Mouse (Mus musculus) gonadal fat pad, adult 2 months (tissue): Measurements from ENCODE around the gene Sfrp4. TPM values are rescaled to one million over a fixed set of nuclear protein-coding genes. Genes with fewer than 3 reads are reported as not detected.
"Not testable (repeated sequence)": the region's sequence is repeated elsewhere in the genome, so short reads cannot be mapped to it uniquely, and the experiment has no call there.

ENCODE experiments used
- DNase-seq: peaks from one replicate; pipeline ENCODE4 v3.0.0-alpha.2; 2012; ENCODE audit warnings: low read depth
- polyA plus RNA-seq: library from polyadenylated mRNA; depleted of rRNA; stranded (reverse); fragments of >200 nt; gene quantifications from 2 replicates; pipeline ENCODE4 v1.2.3, GENCODE M21; 2012; rRNA removed

Sfrp4 gene
- polyA plus RNA-seq: 2.0 and 4.7 TPM in 2 replicates

DNA sequence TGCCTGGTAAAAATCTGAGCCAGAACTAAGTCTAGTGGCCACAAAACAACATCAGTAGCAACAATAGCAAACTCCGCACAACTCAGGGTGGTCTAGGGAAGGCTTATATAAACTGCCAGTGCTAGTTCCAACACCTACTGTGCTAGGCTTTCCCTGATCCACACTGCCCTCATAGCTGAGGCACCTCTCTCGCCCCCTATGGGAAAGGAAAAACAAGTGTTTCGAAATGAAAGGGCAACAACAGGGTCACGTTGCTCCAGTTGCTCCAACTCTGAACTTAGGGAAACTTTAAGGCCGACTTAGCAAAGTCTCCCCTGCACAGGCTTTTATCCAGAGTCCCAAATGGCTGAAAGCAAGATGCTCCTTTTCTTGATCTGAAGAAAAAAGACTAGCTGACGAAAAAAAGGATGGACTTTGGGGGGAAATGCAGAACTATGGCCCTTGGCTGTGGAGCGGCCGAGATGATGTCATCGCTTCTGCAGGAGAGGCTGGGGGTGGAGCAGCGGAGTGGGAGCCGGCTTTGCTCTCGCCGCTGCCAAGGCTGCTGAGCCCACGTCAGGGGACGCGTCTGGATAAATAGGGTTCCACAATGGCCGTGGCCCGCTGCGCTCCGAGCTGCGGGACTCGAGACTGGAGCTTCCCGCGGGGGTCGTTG is at the start of gene Sfrp4:
Gene Sfrp4, plus strand, starts transcription at position 532 of the 655 bp plus-strand sequence.
- DNase-seq: no peak

DNA sequence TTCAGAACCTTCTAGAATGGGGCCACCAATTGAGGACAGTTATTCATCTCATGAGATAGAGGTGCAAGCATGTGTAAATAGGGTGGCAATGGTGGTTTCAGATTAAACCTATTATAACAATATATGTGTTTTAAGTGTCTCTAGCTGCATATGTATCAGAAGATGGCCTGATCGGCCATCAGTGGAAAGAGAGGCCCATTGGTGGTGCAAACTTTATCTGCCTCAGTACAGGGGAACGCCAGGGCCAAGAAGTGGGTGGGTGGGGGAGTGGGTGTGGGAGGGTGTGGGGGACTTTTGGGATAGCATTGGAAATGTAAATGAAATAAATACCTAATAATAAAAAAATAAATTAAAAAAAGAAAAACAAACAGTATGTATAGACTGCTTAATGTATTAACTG is 48.2 kb upstream of the Sfrp4 start:
- DNase-seq: not testable (repeated sequence)

GRCm38 (mm10) chr13:19575947-19576346 is 47.0 kb upstream of the Sfrp4 start:
- DNase-seq: no peak

DNA sequence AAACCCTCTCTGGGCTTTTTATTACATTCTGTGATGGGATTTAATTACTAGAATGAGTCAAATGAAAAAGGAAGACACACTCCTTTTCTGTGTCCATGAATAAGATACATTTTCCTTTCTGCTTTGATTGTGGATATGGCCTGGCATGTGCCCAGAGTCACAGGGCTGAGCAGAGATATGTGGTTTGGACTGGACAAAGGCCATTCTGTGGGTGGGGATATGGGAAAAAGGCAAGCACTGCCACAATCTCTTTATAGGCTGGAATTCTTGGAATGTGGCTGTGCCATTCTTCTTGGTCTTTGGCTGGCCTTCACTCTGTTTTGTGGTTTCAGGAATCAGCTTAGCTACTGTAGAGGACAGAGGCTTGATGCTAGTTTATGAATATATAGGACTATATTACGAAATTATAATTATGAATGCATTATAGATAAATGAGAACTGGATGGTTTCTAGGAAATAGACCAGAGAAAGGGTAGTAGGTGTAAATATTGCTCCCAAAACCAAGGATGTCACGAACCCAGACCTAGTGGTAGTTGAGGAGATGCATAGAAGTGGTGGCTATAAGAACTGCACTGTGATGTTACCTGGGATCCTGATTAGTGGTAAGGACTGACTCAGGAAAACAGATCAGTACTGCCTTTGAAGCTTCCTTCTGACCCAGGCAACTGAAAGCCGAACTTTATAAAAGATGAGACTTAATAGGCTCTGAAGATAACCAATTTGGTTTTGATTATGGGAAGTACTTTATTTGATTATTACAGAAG is 31.7 kb upstream of the Sfrp4 start:
- no peak for DNase-seq

- no peak for DNase-seq
These were observed 27.8 kb upstream of the Sfrp4 start for GRCm38 (mm10) chr13:19595141-19595540.

DNA sequence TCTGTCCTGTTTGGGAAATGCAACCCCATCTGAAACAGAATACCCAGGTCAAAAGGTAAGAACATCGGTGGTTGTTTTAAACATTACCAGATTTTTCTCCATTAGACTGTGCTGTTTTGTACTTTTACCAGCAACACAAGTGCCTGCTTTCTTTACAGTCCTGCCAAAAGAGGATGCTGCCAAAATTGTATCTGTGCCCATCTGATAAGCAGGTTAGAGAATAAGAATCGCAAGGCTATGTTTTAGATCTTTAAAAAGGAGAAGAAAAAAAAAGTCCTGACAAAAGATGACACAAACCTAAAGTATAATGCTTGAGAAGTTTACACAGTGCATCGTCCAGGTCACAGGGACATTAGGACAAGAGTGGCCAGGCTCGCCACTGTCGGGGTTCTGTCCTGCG is 23.7 kb upstream of the Sfrp4 start:
- DNase-seq: peak; percentile 5

GRCm38 (mm10) chr13:19602531-19602930 is 20.4 kb upstream of the Sfrp4 start:
- DNase-seq: no peak

DNA sequence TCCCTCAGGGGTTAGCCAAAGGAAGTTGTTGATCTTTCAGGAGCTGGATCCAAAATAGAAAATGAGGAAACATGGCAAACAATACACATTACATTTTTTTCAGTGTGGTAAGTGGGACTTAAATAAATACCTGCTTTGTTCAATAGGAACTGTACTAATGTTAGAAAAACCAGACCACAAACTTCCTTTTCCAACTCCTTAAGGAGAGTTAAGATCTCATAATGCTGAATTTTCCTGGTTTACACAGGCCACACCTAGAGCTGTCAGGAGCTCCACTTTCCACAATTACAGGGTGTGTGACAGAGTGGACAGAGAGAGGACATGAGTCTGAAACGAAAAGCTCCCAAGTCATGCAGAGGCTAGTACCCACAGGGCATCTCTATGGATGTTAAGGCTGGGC is 19.2 kb upstream of the Sfrp4 start:
- no peak for DNase-seq

DNA sequence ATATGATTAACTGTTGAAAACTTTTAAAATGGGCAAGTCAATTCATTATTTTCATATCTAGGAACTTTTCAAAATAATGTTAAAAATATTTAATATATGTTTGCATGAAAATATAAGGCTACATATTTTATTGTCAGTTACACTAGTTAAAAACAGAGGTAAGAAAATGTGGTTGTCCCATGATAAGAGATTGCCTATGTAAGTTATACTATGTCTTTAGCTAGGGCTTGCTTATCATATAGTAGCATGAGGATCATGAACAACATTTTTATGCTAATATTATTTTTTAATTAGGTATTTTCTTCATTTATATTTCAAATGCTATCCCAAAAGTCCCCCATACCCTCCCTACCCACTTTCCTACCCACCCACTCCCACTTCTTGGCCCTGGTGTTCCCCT is 18.0 kb upstream of the Sfrp4 start:
- DNase-seq: no peak

GRCm38 (mm10) chr13:19608120-19608519 is 14.8 kb upstream of the Sfrp4 start:
- DNase-seq: no peak

- DNase-seq: no peak
These were observed 10.6 kb upstream of the Sfrp4 start for GRCm38 (mm10) chr13:19612348-19612747.

DNA sequence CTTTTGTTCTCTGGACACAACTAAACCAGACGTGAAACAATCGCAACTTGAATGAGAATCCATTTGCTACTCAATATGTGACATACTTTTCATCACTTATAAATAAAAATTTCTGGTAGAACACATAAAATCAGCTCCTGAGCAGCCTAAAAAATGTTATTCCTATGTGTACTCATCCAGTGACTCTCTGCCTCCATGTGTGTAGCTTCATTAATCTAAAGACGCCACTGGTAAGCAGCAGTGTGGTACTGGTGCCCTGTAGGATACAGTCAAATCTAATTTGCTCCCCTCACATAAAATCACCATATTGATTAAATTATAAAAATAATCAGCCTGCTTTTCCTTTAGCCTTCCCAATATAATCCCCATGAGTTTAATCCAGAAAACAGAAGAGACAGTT is 9.9 kb upstream of the Sfrp4 start:
- no peak for DNase-seq

- no peak for DNase-seq
These were observed 9.5 kb upstream of the Sfrp4 start for GRCm38 (mm10) chr13:19613426-19613825.

- no peak for DNase-seq
These were observed 8.6 kb upstream of the Sfrp4 start for GRCm38 (mm10) chr13:19614311-19614710.

DNA sequence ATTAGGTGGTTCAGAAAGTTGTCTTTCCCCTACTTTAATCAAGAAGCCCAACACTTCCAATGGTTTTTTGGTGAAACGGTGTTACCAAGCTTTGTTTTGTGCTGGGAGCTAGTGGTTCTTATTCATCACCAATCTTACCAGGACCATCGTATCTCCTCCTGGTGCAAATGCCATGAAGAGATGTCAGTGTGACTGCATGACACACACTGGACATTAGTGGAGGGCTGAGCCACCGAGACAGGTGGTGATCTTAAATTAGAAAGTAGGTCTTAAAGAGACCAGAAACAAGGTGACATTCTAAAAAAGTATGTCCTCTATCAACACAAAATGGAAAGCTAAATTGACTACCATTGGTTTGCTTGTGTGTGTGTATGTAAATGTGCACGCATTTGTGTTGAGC is 4.8 kb upstream of the Sfrp4 start:
- DNase-seq: no peak

DNA sequence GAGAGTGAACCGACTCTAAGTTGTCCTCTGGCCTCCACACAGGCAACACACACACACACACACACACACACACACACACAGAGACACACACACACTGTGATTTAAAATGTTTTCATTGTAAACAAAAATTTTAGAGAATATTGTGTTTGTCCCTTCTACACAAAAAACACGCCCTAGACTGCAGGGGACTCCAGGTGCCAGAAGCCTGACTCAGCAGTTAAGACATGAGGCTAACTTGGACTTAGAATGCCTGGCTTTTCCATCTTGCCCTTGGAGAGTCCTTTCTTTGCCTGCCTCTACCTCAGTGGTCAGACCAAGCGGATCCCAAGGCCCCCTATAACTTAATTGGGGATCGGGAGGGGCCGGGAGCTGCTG is 4.1 kb upstream of the Sfrp4 start:
- DNase-seq: no peak

GRCm38 (mm10) chr13:19619216-19619927 is 3.5 kb upstream of the Sfrp4 start, which contains the start of gene Epdr1:
Gene Epdr1 (minus strand): TSS chr13:19619927.
- DNase-seq: no peak

DNA sequence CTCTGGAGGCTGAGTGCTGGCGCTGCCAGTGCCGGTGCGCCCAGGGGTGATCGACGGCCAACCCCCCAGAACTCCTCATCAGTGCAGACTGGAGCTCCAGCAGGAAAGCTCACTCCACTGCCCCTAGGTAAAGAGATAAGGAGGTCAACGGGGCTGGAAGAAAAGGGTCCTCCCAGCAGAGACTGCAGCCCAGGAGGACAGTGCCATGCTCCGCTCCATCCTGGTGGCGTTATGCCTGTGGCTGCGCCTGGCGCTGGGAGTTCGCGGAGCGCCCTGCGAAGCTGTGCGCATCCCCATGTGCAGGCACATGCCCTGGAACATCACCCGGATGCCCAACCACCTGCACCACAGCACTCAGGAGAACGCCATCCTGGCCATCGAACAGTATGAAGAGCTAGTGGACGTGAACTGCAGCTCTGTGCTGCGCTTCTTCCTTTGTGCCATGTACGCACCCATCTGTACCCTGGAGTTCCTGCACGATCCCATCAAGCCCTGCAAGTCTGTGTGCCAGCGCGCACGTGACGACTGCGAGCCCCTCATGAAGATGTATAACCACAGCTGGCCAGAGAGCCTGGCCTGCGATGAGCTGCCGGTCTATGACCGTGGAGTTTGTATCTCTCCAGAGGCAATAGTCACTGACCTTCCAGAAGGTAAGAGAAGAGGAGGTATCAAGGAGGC is 463 bp downstream of the Sfrp4 start:
- no peak for DNase-seq

- DNase-seq: no peak
These were observed 1.9 kb downstream of the Sfrp4 start for GRCm38 (mm10) chr13:19624632-19625320.

GRCm38 (mm10) chr13:19626473-19626872 is 3.6 kb downstream of the Sfrp4 start:
- no peak for DNase-seq
